24 mouse cellular contexts compared by ENCODE assay signal in the genomic region with DNA sequence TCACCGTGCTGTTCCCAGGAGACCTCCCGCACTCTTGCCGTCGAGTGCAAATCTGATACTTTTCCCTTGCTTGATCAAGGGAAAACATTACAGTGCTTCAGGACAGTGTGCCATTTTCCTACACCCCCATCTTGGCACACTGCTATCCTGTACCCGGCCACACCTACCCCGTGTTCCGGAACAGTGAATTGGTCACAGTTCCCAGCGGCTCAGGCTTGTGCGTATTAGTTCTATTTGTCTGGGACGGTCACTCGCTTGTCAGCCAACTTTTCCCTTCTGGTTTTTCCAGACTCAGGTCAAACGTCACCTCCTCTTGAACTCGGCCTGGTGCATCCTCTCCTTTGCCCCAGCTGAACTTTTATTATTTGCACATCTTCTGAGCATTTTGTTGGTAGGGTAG. TPM values are rescaled to one million over a fixed set of nuclear protein-coding genes. Genes with fewer than 3 reads are reported as not detected.
DNase-seq lines count a peak whose midpoint lies in the region; ATAC-seq and TF ChIP-seq lines count a peak whose summit lies in the region.
"Had no signal": no experiment of that assay in that cellular context is flagged by ENCODE, and none has a peak within 500 bp of the region (broad histone marks: within the 10 kb centered on the region; RNA-seq: fewer than 3 reads in every experiment).

No protein-coding gene starts in this region.

- intact Hi-C loops in gastrocnemius, postnatal 36 days (cut with DNase I): no loop called here

- no peaks in the 10 kb centered on the region for H3K9me3 ChIP-seq in kidney, postnatal 0 days (replicated peaks; ENCODE audit: low read length)
- H3K9me3 ChIP-seq in kidney, embryonic 14.5 days (ENCODE audit: control insufficient read depth, low read length): no peaks in the 10 kb centered on the region
- H3K9me3 ChIP-seq: forebrain, embryonic 10.5 days; forebrain, embryonic 13.5 days; G1E; heart, embryonic 12.5 days; heart, embryonic 15.5 days had no signal

- no peak overlapping the region for H3K4me2 ChIP-seq in kidney, postnatal 0 days (ENCODE audit: low read length)
- H3K4me2 ChIP-seq in kidney, embryonic 14.5 days (replicated peaks; ENCODE audit: low read depth, low read length): no peak overlapping the region
- H3K4me2 ChIP-seq: forebrain, embryonic 13.5 days; heart, embryonic 12.5 days; heart, embryonic 15.5 days; hindbrain, embryonic 14.5 days had no signal

- TF ChIP-seq CTCF in kidney, postnatal 0 days (IDR thresholded peaks at IDR 0.05; ENCODE audit: low read depth): no peak

- no peaks in the 10 kb centered on the region for H3K4me1 ChIP-seq in kidney, postnatal 0 days (replicated peaks; ENCODE audit: insufficient read depth, low read length)
- no peaks in the 10 kb centered on the region for H3K4me1 ChIP-seq in kidney, embryonic 14.5 days (ENCODE audit: control insufficient read depth, insufficient read depth, low read length)
- H3K4me1 ChIP-seq: forebrain, embryonic 10.5 days; forebrain, embryonic 13.5 days; heart, embryonic 12.5 days; heart, embryonic 15.5 days had no signal

- 48% methylated on average over 13 of the region's 13 CpGs for WGBS in kidney, postnatal 0 days
- WGBS in kidney, embryonic 14.5 days: 67% methylated on average over 13 of the region's 13 CpGs

- H3K27ac ChIP-seq in kidney, postnatal 0 days: no peak overlapping the region
- H3K27ac ChIP-seq in kidney, embryonic 14.5 days (ENCODE audit: low read depth, low read length): no peak overlapping the region
- H3K27ac ChIP-seq: forebrain, embryonic 10.5 days; forebrain, embryonic 13.5 days; heart, embryonic 15.5 days; hindbrain, embryonic 14.5 days; hindbrain, postnatal 0 days had no signal

- DNase-seq in gastrocnemius, adult 18-20 months (ENCODE audit: low spot score): peak; percentile 14
- no peak for DNase-seq in gastrocnemius, postnatal 36 days
- peak; percentile 2 for DNase-seq in kidney, adult 18-20 months
- DNase-seq in kidney, adult 8-10 months: no peak
- peak; percentile 11 for DNase-seq in kidney, postnatal 0 days (ENCODE audit: low spot score)
- no peak for DNase-seq in layer of hippocampus, postnatal 14 days (ENCODE audit: low spot score in 2 of 2)
- DNase-seq: adrenal gland, postnatal 10 days; adrenal gland, postnatal 36 days; cerebellum, adult 18-20 months; cerebellum, adult 9-10 months; cerebellum, postnatal 14 days; gastrocnemius, postnatal 25 days; heart, postnatal 14 days; heart, postnatal 4 days had no signal

- H3K9ac ChIP-seq in kidney, postnatal 0 days (ENCODE audit: low read depth, low read length): no peak overlapping the region
- H3K9ac ChIP-seq in kidney, embryonic 14.5 days (ENCODE audit: low read depth, low read length): no peak overlapping the region
- H3K9ac ChIP-seq: forebrain, embryonic 13.5 days; heart, embryonic 12.5 days; heart, embryonic 15.5 days; hindbrain, embryonic 14.5 days had no signal

- H3K27me3 ChIP-seq in kidney, postnatal 0 days (ENCODE audit: insufficient read depth, low read length): no peaks in the 10 kb centered on the region
- H3K27me3 ChIP-seq in kidney, embryonic 14.5 days (ENCODE audit: control insufficient read depth, insufficient read depth, low read length): no peaks in the 10 kb centered on the region
- H3K27me3 ChIP-seq: forebrain, embryonic 13.5 days; Patski had no signal

- H3K4me3 ChIP-seq in kidney, postnatal 0 days (replicated peaks; ENCODE audit: low read depth, low read length): no peak overlapping the region
- H3K4me3 ChIP-seq in kidney, embryonic 14.5 days (ENCODE audit: low read length): no peak overlapping the region
- H3K4me3 ChIP-seq: forebrain, embryonic 10.5 days; forebrain, embryonic 13.5 days; heart, embryonic 12.5 days; heart, embryonic 15.5 days had no signal

- no peak for ATAC-seq in kidney, postnatal 0 days (replicated peaks; ENCODE audit: low FRiP score, low read depth)
- ATAC-seq in kidney, embryonic 14.5 days (ENCODE audit: low FRiP score, low TSS enrichment): no peak
- ATAC-seq: forebrain, embryonic 13.5 days; forebrain, embryonic 16.5 days; hindbrain, postnatal 0 days; Patski had no signal

- H3K36me3 ChIP-seq in kidney, postnatal 0 days (ENCODE audit: insufficient read depth, low read length): no peaks in the 10 kb centered on the region
- H3K36me3 ChIP-seq in kidney, embryonic 14.5 days (ENCODE audit: control insufficient read depth, insufficient read depth, low read length): no peaks in the 10 kb centered on the region
- H3K36me3 ChIP-seq: forebrain, embryonic 10.5 days; G1E; heart, embryonic 12.5 days; heart, embryonic 15.5 days had no signal

RNA-seq across cellular contexts. Expression of a gene that starts 20.8 kb away (rescaled TPM):
- under 1 TPM; 0.16 to 0.38 TPM for total RNA-seq in gastrocnemius, adult 18-20 months (2021)
- total RNA-seq in gastrocnemius, postnatal 36 days (2021): not detected
- 0.61 and 0.95 TPM in 2 replicates for polyA plus RNA-seq in kidney, postnatal 0 days (2015; fragmentation: Nextera tagmentation; extraction: Ambion mirVana)
- 0.33 and 0.47 TPM in 2 replicates for polyA plus RNA-seq in kidney, embryonic 14.5 days (2014; fragmentation: Nextera tagmentation; extraction: Ambion mirVana)
- total RNA-seq in layer of hippocampus, postnatal 14 days (2021): under 1 TPM; 0.41 to 0.50 TPM
- polyA plus RNA-seq: G1E had no signal

Comparison
In these comparisons a context has a peak if more than half of its experiments do, and no peak if none do; other contexts are left out.
1. DNase-seq: peak in gastrocnemius, adult 18-20 months (single experiment), kidney, adult 18-20 months (single experiment) and kidney, postnatal 0 days (single experiment); none in gastrocnemius, postnatal 36 days (0 of 2), kidney, adult 8-10 months (0 of 2) and layer of hippocampus, postnatal 14 days (0 of 2).